Mouse (Mus musculus) midbrain, embryonic 13.5 days (tissue): Measurements from ENCODE around the gene Mtr. TPM values are rescaled to one million over a fixed set of nuclear protein-coding genes. Genes with fewer than 3 reads are reported as not detected.
A peak's percentile ranks its signal among the peaks of the same experiment; 100 is the strongest.

ENCODE experiments used
- ATAC-seq: fragments of 200-750 bp; cut with Nextera tagmentation; 2 replicates; pipeline ENCODE4 v1.8.0; 2017; ENCODE audit warnings: mild to moderate bottlenecking, moderate TSS enrichment, moderate library complexity
- H3K27ac ChIP-seq: fragments of 300-500 bp; sonication (generic); 2 replicates; pipeline ENCODE4 v1.5.1; 2015; ENCODE audit warnings: inconsistent platforms, mild to moderate bottlenecking, moderate library complexity
- H3K27me3 ChIP-seq: fragments of 300-500 bp; sonication (generic); 2 replicates; pipeline ENCODE4 v1.6.1; 2015; ENCODE audit warnings: mild to moderate bottlenecking, inconsistent platforms
- H3K36me3 ChIP-seq: fragments of 300-500 bp; sonication (generic); 2 replicates; pipeline ENCODE4 v1.6.1; 2015; ENCODE audit warnings: mild to moderate bottlenecking, inconsistent platforms
- H3K4me1 ChIP-seq: fragments of 300-500 bp; sonication (generic); replicated peaks from 2 replicates; pipeline ENCODE4 v1.6.1; 2015; ENCODE audit warnings: inconsistent platforms
- H3K4me2 ChIP-seq: fragments of 300-500 bp; sonication (generic); replicated peaks from 2 replicates; pipeline ENCODE4 v1.6.1; 2015; ENCODE audit warnings: moderate library complexity, mild to moderate bottlenecking, inconsistent platforms
- H3K4me3 ChIP-seq: fragments of 300-500 bp; sonication (generic); replicated peaks from 2 replicates; pipeline ENCODE4 v1.5.1; 2015; ENCODE audit warnings: mild to moderate bottlenecking, inconsistent platforms
- H3K9ac ChIP-seq: fragments of 300-500 bp; sonication (generic); replicated peaks from 2 replicates; pipeline ENCODE4 v1.6.1; 2015; ENCODE audit warnings: mild to moderate bottlenecking, inconsistent platforms
- H3K9me3 ChIP-seq: fragments of 300-500 bp; sonication (generic); 2 replicates; pipeline ENCODE4 v1.6.1; 2016; ENCODE audit warnings: mild to moderate bottlenecking, inconsistent platforms
- WGBS: fragments of 180-500 bp; shearing (Covaris S2); methylation state at CpG from one replicate; pipeline ENCODE4 v1.1.7; 2015; 5-methylcytosine and 5-hydroxymethylcytosine counted together
- polyA plus RNA-seq: library from polyadenylated mRNA; unstranded; fragments of >200 nt; fragmentation: Nextera tagmentation; extraction: Ambion mirVana; gene quantifications from 2 replicates; pipeline ENCODE4 v1.2.1, GENCODE M21; 2015

Mtr gene
- polyA plus RNA-seq, 1 experiment from 2014 or later, result 5.3 TPM

DNA sequence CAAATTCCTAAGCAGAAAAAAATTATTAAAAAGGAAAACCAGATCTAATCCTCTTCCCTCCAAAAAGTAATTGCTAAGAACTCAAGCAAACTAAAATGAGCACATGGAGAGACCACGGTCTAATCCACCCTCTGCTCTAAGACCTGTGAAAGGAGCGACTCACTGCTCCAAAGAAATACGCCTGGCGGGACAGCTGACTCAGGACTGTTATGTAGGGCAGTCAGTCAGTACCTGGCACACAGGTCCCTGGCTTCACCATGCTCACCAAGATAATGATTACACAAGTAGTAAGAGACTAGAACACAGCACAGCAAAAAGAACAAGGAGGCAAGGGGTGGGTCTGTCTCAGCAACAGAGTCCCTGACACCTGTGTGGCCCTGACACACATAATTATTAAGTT is 29.7 kb downstream of the Mtr start:
- Histone ChIP-seq H3K4me1 (no peaks in the 10 kb centered on the region), H3K4me2 (no peak overlapping the region), H3K4me3 (no peak overlapping the region), H3K36me3 (peaks cover 52% of the 10 kb centered on the region), H3K27me3 (no peaks in the 10 kb centered on the region), H3K9ac (no peak overlapping the region), H3K27ac (no peak overlapping the region), H3K9me3 (no peaks in the 10 kb centered on the region)
- 82% methylated on average over 4 of the region's 4 CpGs for WGBS
- ATAC-seq, result no peak

DNA sequence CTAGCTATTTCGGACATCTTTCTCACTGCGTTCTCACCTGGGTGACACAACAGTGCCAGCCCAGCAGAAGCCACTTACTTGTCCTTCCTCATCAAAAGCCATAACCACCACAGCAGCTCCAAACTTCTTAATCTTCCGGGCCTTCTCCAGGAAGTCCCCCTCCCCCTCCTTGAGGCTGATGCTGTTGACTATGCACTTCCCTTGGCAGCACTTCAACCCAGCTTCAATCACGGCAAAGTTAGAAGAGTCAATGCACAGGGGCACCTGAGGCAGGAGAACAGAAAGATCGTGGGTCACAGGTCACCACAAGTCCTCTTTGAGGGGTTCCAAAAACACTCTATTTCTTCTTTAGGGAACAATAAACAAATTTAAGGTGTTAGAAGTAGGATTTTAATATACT is 30.3 kb downstream of the Mtr start:
- Histone ChIP-seq H3K4me3 (no peak overlapping the region), H3K4me2 (no peak overlapping the region), H3K4me1 (no peaks in the 10 kb centered on the region), H3K9me3 (no peaks in the 10 kb centered on the region), H3K27me3 (no peaks in the 10 kb centered on the region), H3K9ac (no peak overlapping the region), H3K27ac (no peak overlapping the region), H3K36me3 (peaks cover 52% of the 10 kb centered on the region)
- WGBS, result 89% methylated on average over 5 of the region's 5 CpGs
- no peak for ATAC-seq

- no peaks in the 10 kb centered on the region for H3K27me3 ChIP-seq
- H3K9ac ChIP-seq, result no peak overlapping the region
- H3K36me3 ChIP-seq, result peaks cover 51% of the 10 kb centered on the region
- no peak overlapping the region for H3K4me2 ChIP-seq
- 96% methylated on average over 14 of the region's 14 CpGs for WGBS
- no peak for ATAC-seq
- H3K4me3 ChIP-seq, result no peak overlapping the region
- no peaks in the 10 kb centered on the region for H3K4me1 ChIP-seq
- H3K9me3 ChIP-seq, result no peaks in the 10 kb centered on the region
- no peak overlapping the region for H3K27ac ChIP-seq
Measured at GRCm38 (mm10) chr13:12218603-12219002, 39.3 kb downstream of the Mtr start.

- Histone ChIP-seq H3K27me3 (no peaks in the 10 kb centered on the region), H3K36me3 (peaks cover 48% of the 10 kb centered on the region), H3K4me2 (no peak overlapping the region), H3K4me3 (no peak overlapping the region), H3K9ac (no peak overlapping the region), H3K27ac (no peak overlapping the region), H3K4me1 (no peaks in the 10 kb centered on the region), H3K9me3 (no peaks in the 10 kb centered on the region)
- WGBS, result 91% methylated on average over 5 of the region's 5 CpGs
- no peak for ATAC-seq
Measured at GRCm38 (mm10) chr13:12214922-12215321, 43.0 kb downstream of the Mtr start.

DNA sequence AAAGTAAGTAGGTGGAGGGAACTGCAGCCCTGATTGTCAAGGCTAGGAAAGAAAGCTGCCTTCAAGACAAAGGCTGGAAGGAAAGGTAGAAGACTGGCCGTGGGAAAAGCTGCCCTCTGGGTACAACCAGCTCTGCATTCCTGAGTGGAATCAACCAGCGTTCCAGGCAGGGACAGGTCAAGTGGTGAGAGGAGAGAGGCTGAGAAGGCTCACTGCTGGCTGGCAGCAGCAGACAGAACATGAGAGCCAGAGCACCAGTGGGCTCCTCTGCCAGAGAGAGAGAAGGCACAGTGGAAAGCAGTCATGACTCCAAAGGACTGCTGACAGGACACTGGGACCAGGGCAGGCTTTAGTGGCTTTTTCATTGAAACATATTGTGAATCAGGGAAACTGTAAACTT is 46.9 kb downstream of the Mtr start:
- H3K9ac ChIP-seq, result no peak overlapping the region
- H3K4me2 ChIP-seq, result no peak overlapping the region
- no peaks in the 10 kb centered on the region for H3K4me1 ChIP-seq
- no peaks in the 10 kb centered on the region for H3K9me3 ChIP-seq
- no peak for ATAC-seq
- peaks cover 36% of the 10 kb centered on the region for H3K36me3 ChIP-seq
- H3K27ac ChIP-seq, result no peak overlapping the region
- no peaks in the 10 kb centered on the region for H3K27me3 ChIP-seq
- 70% methylated on average over 2 of the region's 2 CpGs for WGBS
- no peak overlapping the region for H3K4me3 ChIP-seq

- Histone ChIP-seq H3K27ac (no peak overlapping the region), H3K9me3 (no peaks in the 10 kb centered on the region), H3K36me3 (peaks cover 39% of the 10 kb centered on the region), H3K9ac (no peak overlapping the region), H3K27me3 (no peaks in the 10 kb centered on the region), H3K4me1 (no peaks in the 10 kb centered on the region), H3K4me2 (no peak overlapping the region), H3K4me3 (no peak overlapping the region)
- ATAC-seq, result peak; percentile 67
- 75% methylated on average over 10 of the region's 10 CpGs for WGBS
Measured at GRCm38 (mm10) chr13:12210023-12210762, 47.7 kb downstream of the Mtr start.

DNA sequence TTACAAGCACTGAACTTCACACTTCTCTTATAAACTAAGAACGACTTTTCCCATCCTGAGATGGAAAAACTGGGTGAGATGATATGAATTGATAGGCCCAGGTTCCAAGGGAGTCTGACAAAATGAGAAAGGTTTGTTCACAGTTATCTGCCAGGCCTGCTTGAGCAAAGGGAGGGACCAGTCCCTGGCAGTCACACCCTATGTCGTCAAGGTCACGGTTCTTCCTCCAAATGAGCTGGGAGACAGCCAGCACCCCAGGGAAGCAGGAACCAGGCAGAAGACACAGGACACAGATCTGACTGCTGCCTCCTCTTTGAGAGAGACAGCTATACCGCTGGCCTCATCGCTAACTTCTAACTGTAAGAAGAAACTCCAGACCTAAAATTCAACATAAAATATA is 57.5 kb downstream of the Mtr start:
- H3K9ac ChIP-seq, result no peak overlapping the region
- H3K4me3 ChIP-seq, result no peak overlapping the region
- 91% methylated on average over 5 of the region's 5 CpGs for WGBS
- H3K27me3 ChIP-seq, result no peaks in the 10 kb centered on the region
- H3K27ac ChIP-seq, result no peak overlapping the region
- no peak overlapping the region for H3K4me2 ChIP-seq
- H3K9me3 ChIP-seq, result no peaks in the 10 kb centered on the region
- peaks cover 36% of the 10 kb centered on the region for H3K36me3 ChIP-seq
- no peaks in the 10 kb centered on the region for H3K4me1 ChIP-seq
- no peak for ATAC-seq

DNA sequence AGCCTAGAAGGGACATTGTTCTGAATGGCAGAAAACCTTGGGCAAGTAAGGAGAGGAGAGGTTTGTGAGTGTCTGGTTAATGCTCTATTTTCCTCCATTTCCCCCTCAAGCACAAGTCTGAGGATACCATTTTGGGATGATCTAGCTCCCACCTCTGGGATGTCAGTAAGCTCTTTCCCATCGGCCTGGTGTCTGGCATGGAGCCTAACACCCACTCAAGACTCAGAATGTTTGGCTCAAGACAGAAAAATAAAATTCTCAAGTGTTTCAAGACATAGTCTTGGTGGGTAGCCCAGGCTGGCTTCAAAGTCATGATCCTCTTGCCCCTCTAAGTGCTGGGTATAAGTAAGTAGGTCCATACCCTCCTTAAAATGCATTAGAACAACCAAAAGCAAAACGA is 59.4 kb downstream of the Mtr start:
- H3K4me3 ChIP-seq, result no peak overlapping the region
- no peak for ATAC-seq
- peaks cover 42% of the 10 kb centered on the region for H3K36me3 ChIP-seq
- WGBS, result 94% methylated on average over 2 of the region's 2 CpGs
- H3K27me3 ChIP-seq, result no peaks in the 10 kb centered on the region
- no peak overlapping the region for H3K27ac ChIP-seq
- no peaks in the 10 kb centered on the region for H3K4me1 ChIP-seq
- no peak overlapping the region for H3K9ac ChIP-seq
- H3K9me3 ChIP-seq, result no peaks in the 10 kb centered on the region
- H3K4me2 ChIP-seq, result no peak overlapping the region

- Histone ChIP-seq H3K4me1 (no peaks in the 10 kb centered on the region), H3K27me3 (no peaks in the 10 kb centered on the region), H3K36me3 (peaks cover 49% of the 10 kb centered on the region), H3K9me3 (no peaks in the 10 kb centered on the region), H3K4me3 (no peak overlapping the region), H3K27ac (no peak overlapping the region), H3K9ac (no peak overlapping the region), H3K4me2 (no peak overlapping the region)
- ATAC-seq, result no peak
- WGBS, result 95% methylated on average over 4 of the region's 4 CpGs
Measured at GRCm38 (mm10) chr13:12196861-12197260, 61.1 kb downstream of the Mtr start.

DNA sequence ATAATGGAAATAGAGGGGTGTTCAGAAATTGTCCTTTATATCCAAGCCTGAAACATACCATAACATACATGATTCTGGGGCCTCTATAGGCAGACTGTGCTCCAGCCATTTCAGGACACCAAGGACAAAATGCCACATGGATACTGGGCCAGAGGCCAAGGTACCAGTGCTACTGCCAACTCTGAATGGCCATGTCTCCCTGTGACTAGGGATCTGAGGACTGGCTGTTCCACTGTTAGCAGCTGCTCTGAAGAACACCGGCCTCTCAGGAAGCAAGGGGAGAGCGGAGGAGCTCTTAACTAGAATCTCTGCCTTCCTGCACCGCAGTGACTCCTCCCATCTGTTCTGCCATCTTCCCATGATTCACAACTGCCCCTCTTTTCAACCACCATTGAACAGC is 61.9 kb downstream of the Mtr start:
- Histone ChIP-seq H3K27me3 (no peaks in the 10 kb centered on the region), H3K4me1 (no peaks in the 10 kb centered on the region), H3K4me2 (no peak overlapping the region), H3K27ac (no peak overlapping the region), H3K9me3 (no peaks in the 10 kb centered on the region), H3K36me3 (peaks cover 49% of the 10 kb centered on the region), H3K9ac (no peak overlapping the region), H3K4me3 (no peak overlapping the region)
- 95% methylated on average over 3 of the region's 3 CpGs for WGBS
- no peak for ATAC-seq

DNA sequence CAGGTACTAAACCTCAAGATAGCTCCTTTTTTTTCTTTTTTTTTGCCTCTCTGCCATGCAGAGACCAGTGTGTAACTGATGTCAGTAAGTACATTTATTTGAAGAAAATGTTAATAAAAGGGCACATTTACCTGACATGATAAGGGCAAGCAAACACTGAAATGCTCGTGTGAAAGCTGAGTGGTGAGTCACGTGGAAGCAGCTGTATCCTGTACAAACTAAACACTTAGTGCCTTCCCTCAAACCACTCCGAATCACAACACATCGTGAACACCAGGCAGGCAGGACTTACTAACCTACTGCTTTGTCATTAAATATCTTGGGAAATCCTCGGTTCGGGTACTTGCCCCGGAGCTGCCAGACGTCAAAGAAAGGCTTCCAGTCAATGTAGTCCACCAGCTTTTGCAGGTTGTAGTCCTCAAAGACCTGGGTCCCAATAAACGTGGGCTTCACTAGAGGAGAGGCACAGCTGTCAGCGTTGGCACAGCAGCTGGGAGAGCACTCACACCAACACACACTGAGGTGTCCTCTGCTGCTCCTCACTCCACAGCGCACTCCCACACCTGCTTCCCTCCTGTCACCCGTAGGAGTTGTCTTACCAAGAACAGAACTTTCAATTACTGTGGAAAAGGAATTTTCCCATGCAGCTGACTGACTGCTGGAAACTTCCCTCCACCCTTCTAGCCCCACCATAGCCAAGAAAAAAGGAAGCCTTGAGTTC is 62.8 kb downstream of the Mtr start:
- no peaks in the 10 kb centered on the region for H3K9me3 ChIP-seq
- peaks cover 51% of the 10 kb centered on the region for H3K36me3 ChIP-seq
- H3K4me1 ChIP-seq, result no peaks in the 10 kb centered on the region
- no peak overlapping the region for H3K9ac ChIP-seq
- H3K27ac ChIP-seq, result no peak overlapping the region
- H3K4me3 ChIP-seq, result no peak overlapping the region
- no peak overlapping the region for H3K4me2 ChIP-seq
- H3K27me3 ChIP-seq, result no peaks in the 10 kb centered on the region
- 89% methylated on average over 12 of the region's 12 CpGs for WGBS
- ATAC-seq, result no peak

- Histone ChIP-seq H3K27ac (no peak overlapping the region), H3K9me3 (no peaks in the 10 kb centered on the region), H3K36me3 (peaks cover 50% of the 10 kb centered on the region), H3K9ac (no peak overlapping the region), H3K4me1 (no peaks in the 10 kb centered on the region), H3K27me3 (no peaks in the 10 kb centered on the region), H3K4me2 (no peak overlapping the region), H3K4me3 (no peak overlapping the region)
- no peak for ATAC-seq
- 96% methylated on average over 11 of the region's 11 CpGs for WGBS
Measured at GRCm38 (mm10) chr13:12189219-12189618, 68.7 kb downstream of the Mtr start.
